Mouse (Mus musculus): ENCODE data around the gene Pold4.

- TF ChIP-seq CTCF (conservative IDR thresholded peaks at IDR 0.05; ENCODE audit: insufficient read depth, insufficient read length, low read depth, low read length) (no peak), POLR2A (IDR thresholded peaks at IDR 0.05; ENCODE audit: low read depth, low read length) (no peak)
Measured at GRCm38 (mm10) chr19:4217140-4217539, 14.6 kb upstream of the Pold4 start.
